Mouse (Mus musculus) limb, embryonic 11.5 days (tissue): ENCODE measurements around the gene Heatr4. TPM values are rescaled to one million over a fixed set of nuclear protein-coding genes. Genes with fewer than 3 reads are reported as not detected.

ENCODE experiments used
- polyA plus RNA-seq: library from polyadenylated mRNA; unstranded; fragments of >200 nt; fragmentation: Nextera tagmentation; extraction: Ambion mirVana; gene quantifications from 2 replicates; pipeline ENCODE4 v1.2.1, GENCODE M21; 2014

The Heatr4 gene
- polyA plus RNA-seq, 1 experiment from 2014 or later, result not detected

Other genes starting within 250 kb of the Heatr4 start
- not detected in 2 replicates for gene Papln, start 221.2 kb downstream of the Heatr4 start, polyA plus RNA-seq
- 37.6 and 38.0 TPM in 2 replicates for gene Numb, start 62.9 kb downstream of the Heatr4 start, polyA plus RNA-seq
- gene Riox1, start 34.2 kb downstream of the Heatr4 start, polyA plus RNA-seq, result 19.1 and 20.1 TPM in 2 replicates
- 15.0 and 15.2 TPM in 2 replicates for gene Acot2, start 3.0 kb upstream of the Heatr4 start, polyA plus RNA-seq
- gene Acot1, start 24.6 kb upstream of the Heatr4 start, polyA plus RNA-seq, result 31.2 and 38.6 TPM in 2 replicates
- gene Acot4, start 53.5 kb upstream of the Heatr4 start, polyA plus RNA-seq, result 0.08 and 0.10 TPM in 2 replicates
- gene Gm49366, start 54.1 kb upstream of the Heatr4 start, polyA plus RNA-seq, result not detected in 2 replicates
- gene Acot3, start 67.3 kb upstream of the Heatr4 start, polyA plus RNA-seq, result 0.27 and 0.55 TPM in 2 replicates
- not detected in 2 replicates for gene Acot5, start 84.5 kb upstream of the Heatr4 start, polyA plus RNA-seq
- gene Acot6, start 115.8 kb upstream of the Heatr4 start, polyA plus RNA-seq, result 1.1 TPM in 2 replicates
- gene Dnal1, start 129.5 kb upstream of the Heatr4 start, polyA plus RNA-seq, result 6.1 TPM in 2 replicates
- 0.70 and 0.99 TPM in 2 replicates for gene Pnma1, start 163.6 kb upstream of the Heatr4 start, polyA plus RNA-seq
- 6.1 and 6.6 TPM in 2 replicates for gene Elmsan1, start 234.0 kb upstream of the Heatr4 start, polyA plus RNA-seq